Mouse (Mus musculus) CH12.LX (cell line): ENCODE results near the gene Gm28576. TPM values are rescaled to one million over a fixed set of nuclear protein-coding genes. Genes with fewer than 3 reads are reported as not detected.
"Not testable (repeated sequence)": the region's sequence is repeated elsewhere in the genome, so short reads cannot be mapped to it uniquely, and the experiment has no call there.

ENCODE experiments used
- DNase-seq: peaks from one replicate; pipeline ENCODE4 v3.0.0-alpha.2; 2013; ENCODE audit errors: extremely low read depth
- H3K27ac ChIP-seq: 2 replicates; pipeline ENCODE4 v1.5.1; 2012; ENCODE audit warnings: low read depth, mild to moderate bottlenecking, control low read depth, moderate library complexity; ENCODE audit not compliant: insufficient read depth
- H3K27me3 ChIP-seq: replicated peaks from 2 replicates; pipeline ENCODE3; 2012; ENCODE audit warnings: inconsistent platforms
- H3K36me3 ChIP-seq, 2 experiments: replicated peaks in 1 of 2; 2 replicates each; pipeline versions ENCODE3 to v1.6.1; 2012; ENCODE audit warnings: inconsistent platforms in 1 of 2, low read length in 1 of 2, mild to moderate bottlenecking in 1 of 2, mixed read lengths in 1 of 2, moderate library complexity in 1 of 2; ENCODE audit not compliant: control insufficient read depth in 1 of 2, insufficient read depth in 1 of 2
- H3K4me1 ChIP-seq, 2 experiments: 2 replicates each; pipeline ENCODE4 v1.6.1; 2012; ENCODE audit warnings: inconsistent platforms in 1 of 2, moderate library complexity in 1 of 2; ENCODE audit not compliant: insufficient read depth in 2 of 2, control insufficient read depth in 1 of 2
- H3K4me2 ChIP-seq: 2 replicates; pipeline ENCODE4 v1.6.1; 2012; ENCODE audit warnings: low read depth, mild to moderate bottlenecking, control low read depth; ENCODE audit not compliant: poor library complexity, insufficient read depth, severe bottlenecking
- H3K4me3 ChIP-seq, 3 experiments: fragments of 150-350 bp in 1 of 3; sonication (generic) in 1 of 3; replicated peaks in 1 of 3; 2 replicates each; pipeline versions ENCODE3 to v1.5.1; 2011 to 2012; ENCODE audit warnings: low read depth in 2 of 3, low read length in 2 of 3, mild to moderate bottlenecking in 2 of 3, moderate library complexity in 2 of 3, control low read depth in 1 of 3, improper control_type of control experiment in 1 of 3, inconsistent platforms in 1 of 3, mixed read lengths in 1 of 3; ENCODE audit not compliant: poor library complexity in 1 of 3
- H3K79me2 ChIP-seq: replicated peaks from 2 replicates; pipeline ENCODE4 v1.6.1; 2012; ENCODE audit warnings: mild to moderate bottlenecking, moderate library complexity; ENCODE audit not compliant: control insufficient read depth, poor library complexity, insufficient read depth, severe bottlenecking; ENCODE audit errors: extremely low read depth
- H3K9ac ChIP-seq: 2 replicates; pipeline ENCODE4 v1.6.1; 2012; ENCODE audit warnings: low read depth, mild to moderate bottlenecking, control low read depth, moderate library complexity; ENCODE audit not compliant: insufficient read depth
- H3K9me3 ChIP-seq: replicated peaks from 2 replicates; pipeline ENCODE3; 2012; ENCODE audit warnings: low read length, inconsistent platforms, mixed read lengths
- dilution Hi-C: fragments of 300-500 bp; cut with MboI; formaldehyde crosslinking; loops from 2 replicates; pipeline ENCODE4 v1.14.3; 2020; ENCODE audit warnings: low sequenced_read_pairs; ENCODE audit not compliant: extremely low pct_unique_long_range_greater_than_20kb, extremely low pct_ligation_motif_present
- in situ Hi-C: fragments of 300-500 bp; cut with MboI; formaldehyde crosslinking; loops from 3 replicates; pipeline ENCODE4 v1.14.3; 2019; ENCODE audit warnings: low sequenced_read_pairs, low pct_ligation_motif_present, low pct_unique_long_range_greater_than_20kb, mixed read lengths
- polyA plus RNA-seq: library from polyadenylated mRNA; unstranded; fragments of >175 nt; gene quantifications from 2 replicates; pipeline ENCODE4 v1.2.1, GENCODE M21; 2012; ENCODE audit warnings: low read depth; ENCODE audit not compliant: insufficient read length
- total RNA-seq, 2 experiments: library from RNA; depleted of rRNA; stranded (reverse); fragments of 300-350 nt in 1 of 2; fragments of >200 nt in 1 of 2; gene quantifications; 2 replicates each; pipeline ENCODE4 v1.2.3; 2012 to 2014

The Gm28576 gene
- total RNA-seq (2012; rRNA removed) = not detected in 2 replicates
- not detected in 2 replicates for total RNA-seq (2014; rRNA removed)
- polyA plus RNA-seq = not detected in 2 replicates

DNA sequence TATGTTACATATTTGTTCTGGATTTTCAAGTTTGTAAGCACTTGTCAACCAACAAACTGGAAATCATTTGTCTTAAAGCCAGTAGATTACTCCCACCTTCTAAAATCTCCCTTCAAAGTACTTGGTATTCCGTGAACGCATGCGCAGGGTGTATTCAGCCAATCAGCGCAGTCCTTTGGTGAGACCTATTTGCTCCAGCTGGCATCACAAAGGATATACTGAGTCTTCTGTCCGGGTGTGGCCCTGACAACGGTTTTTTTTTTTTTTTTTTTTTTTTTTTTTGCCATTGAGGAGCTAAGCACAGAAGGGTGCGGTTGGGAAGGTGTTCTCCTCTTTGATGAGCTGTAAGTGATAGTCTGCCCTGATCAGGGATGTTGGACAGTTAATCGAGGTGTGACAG is at the start of gene Gm28576:
Gene Gm28576 (plus strand): TSS at position 301 of the 400 bp plus-strand sequence.
- in situ Hi-C loops, H3K4me3 ChIP-seq, DNase-seq, H3K9ac ChIP-seq, H3K27ac ChIP-seq, H3K27me3 ChIP-seq, H3K79me2 ChIP-seq, H3K4me1 ChIP-seq, H3K4me2 ChIP-seq, H3K9me3 ChIP-seq, dilution Hi-C loops, H3K36me3 ChIP-seq: not testable (repeated sequence)

Other genes starting within 250 kb of the Gm28576 start
- gene Gm20826, start 84.5 kb upstream of the Gm28576 start, total RNA-seq (2012; rRNA removed) = not detected in 2 replicates
- gene Gm20826, start 84.5 kb upstream of the Gm28576 start, total RNA-seq (2014; rRNA removed) = not detected in 2 replicates
- not detected in 2 replicates for gene Gm20826, start 84.5 kb upstream of the Gm28576 start, polyA plus RNA-seq